Mouse (Mus musculus): Measurements from ENCODE around the gene Smc1a.

GRCm38 (mm10) chrX:152097572-152097971 is 81.3 kb downstream of the Smc1a start:
- TF ChIP-seq CTCF (IDR thresholded peaks at IDR 0.05; ENCODE audit: borderline replicate concordance, insufficient read depth, low read length) (no peak), POLR2A (IDR thresholded peaks at IDR 0.05; ENCODE audit: low read depth, low read length) (no peak)
